ENCODE assay signal across 10 mouse cellular contexts in the genomic region with DNA sequence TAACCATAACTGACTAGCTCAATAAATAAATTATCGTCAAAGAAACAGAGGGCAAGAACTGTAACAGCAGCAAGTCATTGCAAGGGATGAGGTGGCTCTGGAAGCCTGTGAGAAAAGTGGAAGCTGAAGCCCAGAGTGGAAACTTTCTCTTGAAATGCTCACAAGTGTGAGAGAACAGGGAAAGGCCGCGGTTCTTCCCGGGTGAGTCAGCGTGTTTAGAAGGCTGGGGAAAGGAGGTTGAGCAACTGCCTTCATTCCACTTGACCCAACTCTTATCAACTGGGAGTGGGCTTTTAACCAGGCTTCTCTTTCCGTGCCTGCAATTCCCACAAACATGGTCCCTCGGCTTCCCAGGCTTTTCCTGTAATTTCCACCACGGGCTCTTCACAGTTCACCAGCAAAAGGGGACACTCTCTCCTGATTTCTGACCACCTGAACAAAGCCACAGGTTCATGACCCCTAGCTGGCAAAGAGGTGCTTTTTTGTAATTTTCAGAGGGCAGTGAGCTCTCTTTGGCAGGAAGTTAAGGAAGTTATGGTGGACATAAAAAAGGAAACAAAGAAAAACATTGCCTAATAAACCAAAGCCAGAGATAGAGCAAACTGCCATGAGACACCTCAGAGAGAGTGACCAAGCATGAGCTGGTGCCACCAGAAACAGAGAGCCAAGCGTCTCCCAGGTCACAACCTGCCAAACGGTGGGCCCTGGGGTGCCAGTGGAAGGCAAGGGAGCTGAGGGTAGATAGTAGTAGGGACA. TPM values are rescaled to one million over a fixed set of nuclear protein-coding genes. Genes with fewer than 3 reads are reported as not detected.
DNase-seq lines count a peak whose midpoint lies in the region; ATAC-seq and TF ChIP-seq lines count a peak whose summit lies in the region.
"Had no signal": no experiment of that assay in that cellular context is flagged by ENCODE, and none has a peak within 500 bp of the region (broad histone marks: within the 10 kb centered on the region; RNA-seq: fewer than 3 reads in every experiment).

No protein-coding gene starts in this region.

- WGBS in liver, adult 2 months: 12% methylated on average over 10 of the region's 10 CpGs
- WGBS in hindbrain, postnatal 0 days: 88% methylated on average over 10 of the region's 10 CpGs

- peak; percentile 58 for DNase-seq in gastrocnemius, adult 2 months
- no peak for DNase-seq in gastrocnemius, postnatal 25 days
- DNase-seq in liver, adult 2 months (ENCODE audit: extremely low read depth, low read depth, low spot score): peak; percentile 78
- no peak for DNase-seq in layer of hippocampus, postnatal 25 days (ENCODE audit: extremely low spot score in 1 of 2, low spot score in 1 of 2)
- no peak for DNase-seq in hindbrain, postnatal 0 days (ENCODE audit: low spot score)
- no peak for DNase-seq in thymus, postnatal 10 days (ENCODE audit: low spot score in 2 of 2)

- peak; percentile 84 for ATAC-seq in megakaryocyte progenitor cell, adult 5-6 weeks (replicated peaks; ENCODE audit: poor library complexity)
- no peak for ATAC-seq in hindbrain, postnatal 0 days
- ATAC-seq: hindbrain, embryonic 16.5 days had no signal

- peak overlapping the region; percentile 66 for H3K27ac ChIP-seq in gastrocnemius, adult 2 months
- H3K27ac ChIP-seq in embryonic fibroblast, embryonic 13.5 days (ENCODE audit: insufficient read depth, low read length): peak overlapping the region; percentile 62
- peak overlapping the region; percentile 70 for H3K27ac ChIP-seq in liver, adult 2 months (replicated peaks; ENCODE audit: insufficient read depth, low read depth, low read length)
- H3K27ac ChIP-seq in hindbrain, postnatal 0 days: no peak overlapping the region
- H3K27ac ChIP-seq: stomach, embryonic 15.5 days had no signal

- H3K79me2 ChIP-seq in liver, adult 2 months (ENCODE audit: control insufficient read depth, insufficient read depth, low read length): peaks cover 5% of the 10 kb centered on the region; the same call in 1 of the 2 replicates

- no peak overlapping the region for H3K4me3 ChIP-seq in gastrocnemius, adult 2 months
- H3K4me3 ChIP-seq in embryonic fibroblast, embryonic 13.5 days (ENCODE audit: insufficient read depth, low read length): no peak overlapping the region
- H3K4me3 ChIP-seq in liver, adult 2 months (ENCODE audit: insufficient read depth, low read depth, low read length): no peak overlapping the region
- H3K4me3 ChIP-seq in hindbrain, postnatal 0 days (ENCODE audit: low read length): no peak overlapping the region
- H3K4me3 ChIP-seq: stomach, embryonic 15.5 days had no signal

- H3K9me3 ChIP-seq in hindbrain, postnatal 0 days (ENCODE audit: low read length): no peaks in the 10 kb centered on the region
- H3K9me3 ChIP-seq: stomach, embryonic 15.5 days had no signal

- peak overlapping the region; percentile 33; the same call in 1 of the 2 replicates for H3K9ac ChIP-seq in liver, adult 2 months (ENCODE audit: low read depth, low read length)
- H3K9ac ChIP-seq in hindbrain, postnatal 0 days (replicated peaks; ENCODE audit: low read length): no peak overlapping the region
- H3K9ac ChIP-seq: stomach, embryonic 15.5 days had no signal

- no peaks in the 10 kb centered on the region for H3K36me3 ChIP-seq in liver, adult 2 months (ENCODE audit: control insufficient read depth, insufficient read depth, low read length)
- H3K36me3 ChIP-seq in hindbrain, postnatal 0 days (ENCODE audit: insufficient read depth, low read length): no peaks in the 10 kb centered on the region
- H3K36me3 ChIP-seq: stomach, embryonic 15.5 days had no signal

- intact Hi-C loops in gastrocnemius, adult 2 months (cut with DNase I): no loop called here

- H3K4me2 ChIP-seq in hindbrain, postnatal 0 days (ENCODE audit: low read depth, low read length): no peak overlapping the region
- H3K4me2 ChIP-seq: stomach, embryonic 15.5 days had no signal

- TF ChIP-seq CTCF in gastrocnemius, adult 2 months (IDR thresholded peaks at IDR 0.05): no peak
- TF ChIP-seq CTCF in embryonic fibroblast, embryonic 13.5 days (IDR thresholded peaks at IDR 0.05; ENCODE audit: borderline replicate concordance, insufficient read depth, low read length): no peak
- TF ChIP-seq CTCF in liver, adult 2 months (IDR thresholded peaks at IDR 0.05; ENCODE audit: low read depth, low read length): no peak
- no peak for TF ChIP-seq CTCF in hindbrain, postnatal 0 days (IDR thresholded peaks at IDR 0.05; ENCODE audit: low read depth)

- TF ChIP-seq POLR2A in embryonic fibroblast, embryonic 13.5 days (IDR thresholded peaks at IDR 0.05; ENCODE audit: low read depth, low read length): no peak
- TF ChIP-seq POLR2A in liver, adult 2 months (IDR thresholded peaks at IDR 0.05; ENCODE audit: extremely low read depth, insufficient read depth, low read length): no peak

- H3K27me3 ChIP-seq in liver, adult 2 months (ENCODE audit: control insufficient read depth, insufficient read depth, low read length): no peaks in the 10 kb centered on the region
- no peaks in the 10 kb centered on the region for H3K27me3 ChIP-seq in hindbrain, postnatal 0 days (ENCODE audit: insufficient read depth, low read length)
- H3K27me3 ChIP-seq: stomach, embryonic 15.5 days had no signal

- H3K4me1 ChIP-seq in embryonic fibroblast, embryonic 13.5 days (ENCODE audit: control insufficient read depth, insufficient read depth, low read length): peaks cover 10% of the 10 kb centered on the region
- H3K4me1 ChIP-seq in liver, adult 2 months (ENCODE audit: control insufficient read depth, insufficient read depth, low read length): peaks cover 14% of the 10 kb centered on the region
- H3K4me1 ChIP-seq in hindbrain, postnatal 0 days (ENCODE audit: insufficient read depth, low read length): no peaks in the 10 kb centered on the region
- H3K4me1 ChIP-seq: stomach, embryonic 15.5 days had no signal

RNA-seq across cellular contexts. Expression of gene Nod1, which starts 17.6 kb away (rescaled TPM):
- total RNA-seq in gastrocnemius, adult 2 months (2021): 1 to 10 TPM; 7.6 to 9.1 TPM
- total RNA-seq in gastrocnemius, postnatal 25 days (2021): 1 to 10 TPM; 6.6 to 7.2 TPM
- 5.9 and 7.3 TPM in 2 replicates for polyA plus RNA-seq in embryonic fibroblast, embryonic 13.5 days (2011; ENCODE audit: insufficient read length, low read depth, missing spikeins)
- total RNA-seq in liver, adult 2 months (2014; rRNA removed): 7.0 and 12.1 TPM in 2 replicates
- polyA plus RNA-seq in liver, adult 2 months (2012; rRNA removed): 8.1 and 8.4 TPM in 2 replicates
- total RNA-seq in megakaryocyte progenitor cell, adult 5-6 weeks (2015): 6.2 TPM in 2 replicates
- total RNA-seq in megakaryocyte progenitor cell, adult 5-6 weeks (2017): 4.6 and 5.2 TPM in 2 replicates
- total RNA-seq in layer of hippocampus, postnatal 25 days (2021): 1 to 10 TPM; 5.1 to 5.8 TPM
- total RNA-seq in hindbrain, postnatal 0 days (2014; rRNA removed): 3.5 and 4.8 TPM in 2 replicates
- polyA plus RNA-seq in hindbrain, postnatal 0 days (2015; fragmentation: Nextera tagmentation; extraction: Ambion mirVana): 1.7 and 1.9 TPM in 2 replicates

RNA-seq across cellular contexts. Expression of gene Ggct, which starts 37.9 kb away (rescaled TPM):
- total RNA-seq in gastrocnemius, adult 2 months (2021): 10 to 100 TPM in 1 of 2 experiments, 1 to 10 TPM in 1; 9.6 to 11.0 TPM
- total RNA-seq in gastrocnemius, postnatal 25 days (2021): 1 to 10 TPM; 7.4 to 8.8 TPM
- 7.2 and 14.8 TPM in 2 replicates for polyA plus RNA-seq in embryonic fibroblast, embryonic 13.5 days (2011; ENCODE audit: insufficient read length, low read depth, missing spikeins)
- 8.7 and 11.7 TPM in 2 replicates for total RNA-seq in liver, adult 2 months (2014; rRNA removed)
- polyA plus RNA-seq in liver, adult 2 months (2012; rRNA removed): 6.2 and 6.6 TPM in 2 replicates
- total RNA-seq in megakaryocyte progenitor cell, adult 5-6 weeks (2015): 12.5 and 13.5 TPM in 2 replicates
- 25.1 and 31.1 TPM in 2 replicates for total RNA-seq in megakaryocyte progenitor cell, adult 5-6 weeks (2017)
- total RNA-seq in layer of hippocampus, postnatal 25 days (2021): 10 to 100 TPM; 32.7 to 36.9 TPM
- 8.5 and 15.2 TPM in 2 replicates for total RNA-seq in hindbrain, postnatal 0 days (2014; rRNA removed)
- polyA plus RNA-seq in hindbrain, postnatal 0 days (2015; fragmentation: Nextera tagmentation; extraction: Ambion mirVana): 23.0 and 23.2 TPM in 2 replicates

Comparison
In these comparisons a context has a peak if more than half of its experiments do, and no peak if none do; other contexts are left out.
1. DNase-seq: peak in gastrocnemius, adult 2 months (single experiment) and liver, adult 2 months (single experiment); none in gastrocnemius, postnatal 25 days (single experiment), layer of hippocampus, postnatal 25 days (0 of 2), hindbrain, postnatal 0 days (single experiment) and thymus, postnatal 10 days (0 of 2).